Mouse (Mus musculus) right cerebral cortex, postnatal 14 days (tissue): Measurements from ENCODE around the gene Klhdc1.

ENCODE experiments used
- DNase-seq: peaks from one replicate; pipeline ENCODE4 v3.0.0; 2022

Klhdc1 gene

DNA sequence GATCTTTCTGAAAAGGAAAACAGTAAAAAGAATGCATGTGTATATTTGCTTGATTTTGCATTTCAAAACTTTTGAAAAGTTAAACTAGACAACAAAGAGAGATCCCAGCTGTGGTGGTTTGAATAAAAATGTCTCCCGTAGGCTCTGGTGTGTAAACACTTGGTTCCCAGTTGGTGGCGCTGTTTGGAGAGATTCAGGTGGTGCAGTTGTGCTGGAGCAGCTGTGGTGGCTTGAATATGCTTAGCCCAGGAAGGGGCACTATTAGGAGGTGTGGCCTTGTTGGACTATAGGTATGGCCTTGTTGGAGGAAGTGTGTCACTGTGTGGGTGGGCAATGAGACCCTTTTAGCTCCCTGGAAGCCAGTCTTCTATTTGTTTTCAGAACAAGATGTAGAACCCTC, 11.7 kb upstream of the Klhdc1 start:
- DNase-seq, result no peak

DNA sequence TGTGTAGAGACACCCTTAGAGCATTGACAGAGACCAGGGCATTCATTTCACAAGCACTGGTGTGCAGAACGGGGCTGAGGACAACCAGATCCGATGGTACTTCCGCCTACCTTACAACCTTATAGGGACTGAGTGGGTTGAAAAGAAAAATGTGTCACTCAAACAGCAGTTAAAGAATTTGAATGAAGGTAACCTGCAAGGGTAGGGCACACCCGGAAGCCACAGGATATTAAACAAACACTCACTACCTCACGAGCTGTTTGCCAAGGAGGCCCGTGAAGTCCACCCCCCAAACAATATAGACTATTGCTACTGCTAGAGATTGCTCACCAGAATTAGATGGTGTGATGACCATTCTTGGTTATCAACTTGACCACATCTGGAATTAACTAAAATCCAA, 5.2 kb upstream of the Klhdc1 start:
- DNase-seq, result no peak

DNA sequence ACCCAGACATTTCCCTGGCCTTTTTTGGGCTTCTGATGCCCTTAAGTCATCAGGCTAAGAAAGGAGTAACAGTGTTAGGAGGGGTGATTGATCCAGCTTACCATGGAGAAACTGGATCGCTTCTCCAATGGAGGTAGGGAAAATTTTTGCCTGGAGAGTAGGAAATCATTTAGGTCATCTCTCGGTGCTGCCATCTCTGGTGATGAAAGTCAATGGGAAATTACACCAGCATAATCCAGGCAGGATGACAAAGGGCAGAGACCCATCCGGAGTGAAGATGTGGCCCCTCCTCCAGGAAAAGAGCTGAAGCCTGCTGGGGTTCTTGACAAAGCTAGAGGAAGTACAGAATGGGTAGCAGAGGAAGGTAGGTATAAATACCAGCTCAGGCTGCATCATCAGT, 2.7 kb upstream of the Klhdc1 start:
- no peak for DNase-seq

DNA sequence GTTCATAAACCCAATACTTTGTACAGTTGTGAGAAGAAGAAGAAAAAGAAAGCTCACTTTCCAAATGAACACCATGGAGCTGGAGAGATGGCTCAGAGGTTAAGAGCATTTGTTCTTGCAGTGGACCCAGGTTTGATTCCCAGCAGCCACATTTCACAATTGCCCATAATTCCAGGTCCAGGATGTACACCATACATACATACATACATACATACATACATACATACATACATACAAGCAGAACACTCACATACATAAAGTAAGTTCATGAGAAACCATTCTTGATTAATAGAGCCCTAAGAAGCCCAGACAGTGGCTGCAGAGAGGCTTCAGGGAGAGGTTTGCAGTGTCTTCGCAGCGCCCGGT, 412 bp downstream of the Klhdc1 start:
- no peak for DNase-seq

DNA sequence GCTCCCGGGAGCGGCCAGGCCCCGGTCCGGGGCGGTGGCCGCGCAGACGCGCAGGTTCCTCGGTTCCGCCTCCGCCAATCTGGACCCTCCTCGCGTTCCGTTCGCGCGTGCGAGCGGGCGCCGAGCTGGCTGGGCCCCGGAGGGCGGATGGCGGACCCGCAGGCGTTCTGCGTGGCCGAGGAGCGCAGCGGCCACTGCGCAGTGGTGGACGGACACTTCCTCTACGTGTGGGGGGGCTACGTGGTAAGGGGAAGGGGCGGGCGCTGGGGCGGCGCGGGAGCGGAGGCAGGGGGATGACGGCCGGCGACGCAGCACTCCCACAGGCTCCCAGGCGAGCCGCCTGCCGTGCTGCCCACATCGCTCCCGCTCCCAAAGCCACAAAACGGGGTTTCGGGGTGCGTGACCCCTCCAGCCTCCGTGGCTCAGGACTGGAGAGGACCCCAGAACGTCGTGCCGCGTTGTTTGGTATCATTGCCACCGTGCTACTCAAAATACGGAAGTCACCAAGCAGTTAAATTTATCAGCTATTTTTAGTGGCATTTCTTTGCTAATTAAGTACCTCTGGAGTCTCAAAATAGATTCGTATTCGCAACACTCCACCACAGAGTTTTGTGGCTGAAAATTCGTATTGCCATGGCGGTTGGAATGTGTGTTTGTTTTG, 925 bp downstream of the Klhdc1 start:
- peak; percentile 74 for DNase-seq

DNA sequence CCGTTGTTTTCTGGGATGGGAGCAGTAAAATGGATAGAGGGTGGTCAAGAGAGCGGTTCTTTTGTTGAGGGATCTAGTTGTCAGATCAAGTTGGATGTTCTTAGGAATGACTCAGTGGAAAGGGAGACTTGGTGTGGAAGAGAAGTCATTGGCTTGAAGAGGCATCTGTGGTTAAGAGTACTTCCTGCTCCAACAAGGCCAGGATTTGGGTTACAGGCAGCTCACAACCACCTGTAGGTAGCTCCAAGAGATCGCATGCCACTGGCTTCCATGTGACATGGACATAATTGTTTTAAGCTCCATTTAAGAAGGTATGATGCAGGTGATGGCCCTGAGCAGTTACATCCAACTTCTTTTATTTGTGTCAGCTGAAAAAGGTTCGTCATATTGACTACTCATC, 8.8 kb downstream of the Klhdc1 start:
- no peak for DNase-seq

DNA sequence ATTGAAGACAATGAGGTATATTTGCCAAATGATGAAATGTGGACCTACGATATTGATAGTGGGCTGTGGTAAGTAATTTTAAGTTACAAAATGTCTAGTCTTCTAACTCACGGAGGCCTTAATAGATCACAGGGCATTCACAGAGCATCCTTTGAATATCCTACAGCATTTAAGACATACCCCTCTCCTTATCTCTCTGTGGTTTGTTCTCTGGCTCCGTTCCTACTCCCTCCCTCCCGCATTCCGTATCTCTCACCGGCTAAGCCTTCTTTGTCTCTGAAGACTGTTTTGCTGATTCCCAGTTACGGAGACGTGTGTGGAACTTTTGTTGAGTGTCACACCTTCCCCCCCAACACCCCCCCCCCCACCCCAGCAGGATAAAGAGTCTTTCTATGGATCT, 9.8 kb downstream of the Klhdc1 start:
- DNase-seq, result no peak

DNA sequence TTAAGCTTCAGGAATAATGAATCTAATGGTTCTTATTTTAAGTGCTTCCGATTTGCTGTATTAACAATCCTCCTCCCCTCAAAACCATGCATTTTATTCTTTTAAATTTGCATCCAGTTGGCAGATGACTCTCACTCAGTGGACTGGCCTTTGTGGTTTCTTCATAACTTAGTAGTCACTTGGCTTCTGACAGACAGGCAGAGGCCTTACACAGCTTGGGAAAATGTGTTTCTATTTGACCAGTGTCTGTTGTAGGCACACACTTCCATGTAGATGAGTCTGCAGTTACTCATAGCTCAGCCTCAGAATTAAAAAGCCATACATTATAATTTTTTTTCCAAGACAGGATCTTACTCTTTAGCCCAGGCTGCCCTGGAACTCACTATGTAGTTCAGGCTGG, 12.8 kb downstream of the Klhdc1 start:
- no peak for DNase-seq

DNA sequence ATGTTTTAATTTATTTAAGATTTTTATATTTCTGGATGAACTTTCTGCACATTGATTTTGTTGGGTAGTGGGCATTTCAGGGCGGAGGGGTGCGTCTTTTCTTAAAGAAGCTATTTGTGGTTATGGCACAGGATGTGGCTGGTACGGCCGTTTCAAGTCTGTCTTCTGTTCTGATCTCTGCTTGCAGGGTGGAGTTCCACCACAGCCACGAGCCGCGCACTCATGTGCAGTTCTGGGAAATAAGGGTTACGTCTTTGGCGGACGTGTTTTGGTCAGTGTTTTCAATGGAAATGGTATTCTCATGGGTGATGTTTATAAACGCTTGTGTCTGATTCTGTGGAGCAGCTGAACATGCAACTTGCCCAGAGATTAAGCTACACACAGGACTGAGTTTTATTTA, 16.9 kb downstream of the Klhdc1 start:
- no peak for DNase-seq

DNA sequence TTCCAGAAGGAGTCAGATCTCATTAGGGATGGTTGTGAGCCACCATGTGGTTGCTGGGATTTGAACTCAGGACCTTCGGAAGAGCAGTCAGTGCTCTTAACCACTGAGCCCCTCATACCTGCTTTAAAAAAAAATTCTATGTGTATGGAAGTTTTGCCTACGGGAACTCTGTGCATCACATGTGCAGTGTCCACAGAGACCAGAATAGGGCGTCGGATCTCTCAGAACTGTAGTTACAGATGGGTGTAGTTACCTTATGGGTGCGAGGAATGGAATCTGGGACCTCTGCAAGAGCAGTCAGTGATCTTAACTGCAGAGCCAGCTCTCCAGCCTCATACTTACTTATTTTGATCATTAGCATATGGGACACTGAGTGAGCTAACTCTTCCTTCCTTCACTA, 21.3 kb downstream of the Klhdc1 start:
- no peak for DNase-seq

DNA sequence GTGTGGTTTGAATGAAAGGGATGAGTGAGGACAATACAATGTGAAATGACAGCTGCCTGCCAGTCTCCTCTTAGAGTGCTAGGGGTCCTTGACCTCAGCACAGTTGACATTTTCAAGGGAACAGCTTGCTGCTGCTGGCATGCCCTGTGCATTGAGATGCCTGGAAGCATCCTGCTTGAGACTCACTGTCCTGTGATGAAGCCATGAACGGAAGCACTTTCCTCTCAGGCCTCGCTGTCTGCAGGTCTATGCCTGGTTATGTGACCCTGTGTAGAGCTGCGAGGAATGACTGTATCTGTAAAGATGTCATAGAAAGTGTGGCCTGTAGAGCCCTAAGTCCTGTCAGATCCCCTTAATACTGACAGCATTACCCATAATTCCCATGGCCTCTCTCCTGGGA, 24.1 kb downstream of the Klhdc1 start:
- DNase-seq, result no peak

DNA sequence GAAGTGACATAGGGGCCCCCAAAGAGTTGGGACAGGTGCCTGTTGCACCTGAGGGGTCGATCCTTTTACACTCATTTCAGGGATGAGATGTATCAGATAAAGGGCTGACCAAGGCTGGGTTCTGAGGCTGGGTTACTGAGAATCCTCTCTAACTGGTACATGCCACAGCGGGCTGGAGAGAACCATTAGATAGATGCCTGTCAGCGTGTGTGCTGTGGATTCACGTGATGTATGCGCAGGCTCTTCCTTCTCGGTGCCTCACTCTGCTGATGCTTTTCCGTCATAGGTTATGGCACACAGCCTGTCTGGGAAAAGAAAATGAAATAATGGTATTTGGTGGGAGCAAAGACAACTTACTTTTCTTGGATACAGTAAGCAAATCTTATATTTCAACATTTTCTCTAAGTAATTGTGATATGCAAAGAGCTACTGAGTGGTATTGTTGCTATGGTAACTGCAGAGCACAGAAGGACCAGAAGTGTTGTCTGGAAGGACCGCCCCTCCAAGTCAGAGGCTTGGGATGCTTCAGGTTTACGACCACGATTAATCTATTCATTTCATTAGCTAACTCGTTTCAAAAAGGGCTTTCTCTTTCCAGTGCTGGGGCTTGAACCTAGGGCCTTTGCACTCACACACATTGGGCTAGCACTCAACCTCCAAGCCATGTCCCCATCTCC, 27.1 kb downstream of the Klhdc1 start:
- no peak for DNase-seq

DNA sequence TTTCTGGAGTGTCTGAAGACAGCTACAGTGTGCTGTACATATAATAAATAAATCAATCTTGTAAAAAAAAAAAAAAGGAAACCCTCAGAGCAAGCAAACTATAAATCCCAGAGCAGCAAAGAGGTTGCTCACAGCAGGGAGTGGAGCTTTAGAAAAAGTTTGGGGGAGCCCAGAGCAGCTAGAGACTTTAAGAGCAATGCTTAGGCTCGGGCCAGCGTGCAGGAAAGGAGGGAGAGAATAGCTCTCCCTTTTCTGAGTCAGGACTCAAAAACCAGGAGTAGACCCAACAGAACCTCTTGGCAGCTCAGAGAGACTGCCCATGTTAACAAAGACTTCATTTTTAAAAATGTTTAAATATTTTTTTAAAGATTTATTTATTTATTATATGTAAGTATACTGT, 28.0 kb downstream of the Klhdc1 start:
- no peak for DNase-seq

DNA sequence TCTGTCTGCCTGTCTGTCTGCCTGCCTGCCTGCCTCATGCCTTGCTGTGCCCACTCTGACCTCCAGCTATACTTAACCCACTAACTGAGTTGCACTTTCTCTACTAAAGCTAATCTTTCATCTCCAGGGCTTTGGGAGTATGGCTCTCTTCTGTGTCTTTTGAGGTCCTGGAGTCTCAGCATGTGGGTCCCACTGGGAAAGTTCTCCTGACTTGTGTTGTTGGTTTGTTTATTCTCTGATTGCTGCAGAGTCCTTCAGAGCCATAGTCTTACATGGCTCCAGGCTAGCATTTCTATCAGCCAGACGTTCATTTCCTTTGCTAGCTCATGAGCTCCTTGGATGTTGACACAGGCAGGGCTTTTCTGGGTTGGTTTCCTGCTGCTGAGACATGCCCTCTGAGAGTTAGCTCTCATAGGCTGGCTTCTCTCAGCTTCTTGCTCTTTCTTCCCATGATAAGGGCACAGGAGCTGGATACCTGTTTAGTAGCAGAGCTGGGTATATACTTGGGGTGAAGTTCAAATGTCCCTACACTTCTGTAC, 39.0 kb downstream of the Klhdc1 start:
- DNase-seq, result no peak

DNA sequence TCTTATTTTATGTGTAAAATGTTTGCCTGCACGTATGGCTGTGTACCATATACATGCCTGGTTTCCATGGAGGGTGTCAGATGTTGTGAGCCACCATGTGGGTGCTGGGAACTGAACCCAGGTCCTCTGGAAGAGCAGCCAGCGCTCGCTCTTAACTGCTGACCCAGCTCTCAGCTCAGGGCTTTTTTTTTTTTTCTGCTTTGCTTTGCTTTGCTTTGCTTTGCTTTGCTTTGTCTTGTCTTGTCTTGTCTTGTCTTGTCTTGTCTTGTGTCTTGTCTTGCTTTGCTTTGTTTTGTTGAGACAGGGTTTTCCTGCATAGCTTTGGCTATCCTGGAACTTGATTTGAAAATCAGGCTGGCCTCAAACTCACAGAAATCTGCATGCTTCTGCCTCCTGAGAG, 39.9 kb downstream of the Klhdc1 start:
- DNase-seq, result no peak

DNA sequence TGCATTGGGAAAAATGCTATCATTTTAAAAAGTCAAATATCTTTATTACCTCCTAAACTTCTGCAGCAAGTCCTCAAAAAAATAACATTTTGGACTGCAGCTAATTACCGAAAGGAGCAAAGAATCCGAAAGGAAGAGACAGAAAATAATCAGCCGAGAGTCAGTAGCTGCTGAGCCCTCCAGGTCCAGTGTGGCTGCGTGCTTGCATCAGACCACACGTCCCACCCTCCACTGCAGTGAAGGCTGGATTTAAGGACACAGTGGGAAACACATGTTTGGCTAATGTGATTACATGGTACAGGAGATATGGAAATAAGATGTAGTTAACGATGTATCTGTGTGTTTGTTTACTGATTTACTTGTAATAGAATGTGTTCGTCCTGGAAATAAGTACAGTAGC, 42.2 kb downstream of the Klhdc1 start:
- no peak for DNase-seq

DNA sequence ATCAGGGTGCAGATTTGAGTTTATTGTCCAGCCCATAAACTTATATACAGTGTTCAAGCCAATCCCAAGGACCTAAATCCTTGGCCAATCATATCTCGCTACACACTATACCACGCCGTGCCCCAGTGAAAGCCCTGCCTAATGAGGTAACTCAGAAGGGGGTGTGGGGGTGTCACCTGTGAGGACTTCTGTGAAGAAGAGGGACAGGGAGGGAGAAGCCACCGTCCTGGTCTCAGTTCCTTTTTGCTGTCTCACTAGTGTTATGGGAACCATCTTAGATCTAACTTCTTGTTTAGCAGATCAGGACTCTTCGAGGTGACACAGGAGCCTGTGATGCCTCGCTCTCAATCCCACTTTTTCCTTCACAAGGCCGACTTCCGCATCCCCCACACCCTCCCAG, 46.6 kb downstream of the Klhdc1 start:
- DNase-seq, result no peak

DNA sequence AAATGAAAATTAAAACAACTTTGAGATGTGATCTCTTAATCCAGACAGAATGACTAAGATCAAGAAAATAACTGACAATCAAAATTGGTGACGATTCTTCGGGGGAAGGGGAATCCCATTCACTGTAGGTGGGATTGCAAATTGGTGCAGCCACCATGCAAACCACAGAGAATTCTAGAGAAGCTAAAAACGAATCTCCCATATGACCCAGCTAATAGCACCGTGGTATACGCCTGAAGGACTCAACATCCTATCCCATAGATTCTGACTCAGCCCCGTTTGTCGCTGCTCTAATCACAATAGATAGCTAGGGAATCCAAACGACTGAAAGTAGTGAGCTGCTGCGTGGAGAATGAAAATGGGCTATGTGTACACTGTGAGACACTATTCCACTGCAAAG, 47.7 kb downstream of the Klhdc1 start:
- DNase-seq, result no peak

DNA sequence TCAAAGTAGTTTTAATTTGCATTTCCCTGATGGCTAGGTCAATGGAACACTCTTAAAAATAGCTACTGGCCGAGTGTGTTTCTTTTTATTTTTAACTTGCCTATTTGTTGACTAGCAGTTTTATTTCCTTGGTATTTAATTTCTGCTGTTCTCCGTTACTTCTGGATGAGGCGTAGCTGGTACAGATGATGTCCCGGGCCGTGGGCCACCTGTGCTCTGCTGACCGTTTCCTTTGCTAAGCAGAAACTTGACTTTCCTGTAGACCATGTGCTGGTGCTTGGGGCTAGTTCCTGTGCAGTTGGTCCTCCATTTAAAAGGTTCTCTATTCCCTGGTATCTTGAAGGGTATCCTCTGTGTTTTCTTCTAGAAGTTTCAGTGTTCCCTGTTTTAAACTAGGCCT, 51.4 kb downstream of the Klhdc1 start:
- no peak for DNase-seq

DNA sequence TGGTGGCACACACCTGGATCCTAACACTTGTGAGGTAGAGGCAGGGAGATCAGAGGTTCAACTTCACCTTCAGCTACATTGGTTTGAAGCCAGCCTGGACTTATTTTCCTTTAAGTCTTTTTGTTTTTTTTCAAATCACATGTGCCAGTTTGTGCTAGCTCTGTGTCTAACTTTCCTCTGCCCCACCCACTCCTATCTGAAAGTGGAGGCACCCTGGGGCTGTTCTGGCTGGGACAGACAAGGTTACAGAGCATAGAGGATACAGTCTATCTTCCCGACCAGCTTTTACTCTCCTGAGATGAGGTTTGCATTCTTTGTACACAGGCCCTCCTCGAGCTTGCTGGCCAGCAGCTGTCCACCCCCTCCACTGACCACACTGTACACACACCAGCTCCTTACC, 52.8 kb downstream of the Klhdc1 start:
- no peak for DNase-seq

DNA sequence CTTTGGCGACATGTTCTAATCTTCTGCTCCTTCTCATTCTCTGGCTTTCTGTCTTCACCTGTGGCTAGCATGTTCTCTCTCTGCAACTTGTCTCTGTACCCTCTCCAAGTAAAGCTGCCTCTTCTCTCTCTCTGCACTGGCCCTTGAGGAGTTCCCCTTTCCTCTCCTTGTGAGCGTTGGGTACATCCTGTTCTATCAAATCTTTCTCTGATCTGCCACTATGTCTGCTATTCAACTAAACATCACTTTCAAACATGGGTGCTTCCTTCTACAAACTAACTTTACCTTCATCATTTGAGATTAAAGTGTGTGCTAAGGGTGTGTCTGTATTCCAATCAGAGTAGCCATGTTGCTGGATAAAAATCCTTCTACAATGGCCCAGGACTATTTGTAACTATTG, 54.0 kb downstream of the Klhdc1 start:
- DNase-seq, result no peak

DNA sequence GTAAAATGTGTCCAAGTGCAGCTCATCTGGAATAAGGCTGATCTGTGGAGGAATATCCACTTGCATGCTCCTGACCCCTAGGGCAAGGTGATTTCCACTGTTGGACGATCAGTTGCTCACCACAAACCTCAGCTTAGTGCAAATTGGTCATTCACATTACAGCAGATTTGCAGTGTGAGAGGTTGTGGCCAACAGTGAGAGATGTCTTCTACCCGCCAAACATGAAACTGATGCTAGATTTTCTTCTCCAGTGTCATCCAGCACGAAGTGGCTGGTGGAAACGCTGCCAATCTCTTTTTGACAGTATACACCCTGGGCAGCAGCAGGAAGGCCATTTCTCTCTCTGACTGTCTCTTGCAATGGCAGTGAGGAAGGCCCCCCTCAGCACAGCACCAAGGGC, 54.7 kb downstream of the Klhdc1 start:
- DNase-seq, result no peak

DNA sequence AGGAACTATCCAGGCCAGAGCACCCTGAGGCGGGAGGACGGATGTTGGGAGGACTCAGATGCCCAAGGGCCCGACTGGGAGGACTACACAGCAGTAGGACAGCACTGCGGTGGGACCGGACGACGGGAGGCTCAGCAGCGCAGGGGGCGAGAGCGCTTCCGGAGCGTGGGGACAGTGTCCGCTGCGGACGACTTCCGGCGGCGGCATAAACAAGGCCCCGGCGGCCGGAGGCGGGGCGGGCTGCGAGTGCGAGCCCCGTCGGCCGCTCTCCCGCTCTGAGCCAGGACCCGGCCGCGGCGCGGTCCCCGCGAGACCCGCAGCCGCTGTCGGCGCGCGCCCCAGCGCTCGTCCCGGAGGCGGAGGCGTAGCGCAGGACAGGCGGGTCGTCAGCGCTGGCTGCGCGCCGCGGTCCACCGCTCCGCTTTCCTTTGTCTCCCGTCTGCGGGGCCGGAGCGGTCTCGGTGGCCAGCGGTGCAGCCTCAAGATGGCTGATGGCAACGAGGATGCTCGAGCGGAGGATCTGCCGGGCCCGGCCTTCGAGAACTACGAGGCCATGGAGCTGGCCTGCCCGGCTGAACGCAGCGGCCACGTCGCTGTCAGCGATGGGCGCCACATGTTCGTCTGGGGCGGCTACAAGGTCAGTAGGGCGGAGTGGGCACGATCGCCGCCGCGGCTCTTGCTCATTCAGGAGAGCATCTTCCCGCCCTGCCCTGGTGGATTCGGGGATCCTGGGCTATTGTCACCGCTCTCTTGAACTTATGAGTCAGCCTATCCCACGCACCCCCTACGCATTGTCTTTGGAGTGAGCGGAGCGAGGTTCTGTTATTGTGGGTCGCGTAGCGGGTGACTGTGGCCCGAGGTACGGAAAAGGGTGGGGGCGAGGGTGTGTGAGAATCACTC, 55.8 kb downstream of the Klhdc1 start, which contains the start of gene Klhdc2:
TSS of gene Klhdc2 (plus strand) at position 171 of the 900 bp plus-strand sequence.
- peak; percentile 90 for DNase-seq
